Mouse (Mus musculus) CH12.LX (cell line): ENCODE results near the gene BC051019. TPM values are rescaled to one million over a fixed set of nuclear protein-coding genes. Genes with fewer than 3 reads are reported as not detected.

Source experiments
- DNase-seq: peaks from one replicate; pipeline ENCODE4 v3.0.0-alpha.2; 2013; ENCODE audit errors: extremely low read depth
- H3K27ac ChIP-seq: 2 replicates; pipeline ENCODE4 v1.5.1; 2012; ENCODE audit warnings: low read depth, mild to moderate bottlenecking, control low read depth, moderate library complexity; ENCODE audit not compliant: insufficient read depth
- H3K27me3 ChIP-seq: replicated peaks from 2 replicates; pipeline ENCODE3; 2012; ENCODE audit warnings: inconsistent platforms
- H3K36me3 ChIP-seq, 2 experiments: replicated peaks in 1 of 2; 2 replicates each; pipeline versions ENCODE3 to v1.6.1; 2012; ENCODE audit warnings: inconsistent platforms in 1 of 2, low read length in 1 of 2, mild to moderate bottlenecking in 1 of 2, mixed read lengths in 1 of 2, moderate library complexity in 1 of 2; ENCODE audit not compliant: control insufficient read depth in 1 of 2, insufficient read depth in 1 of 2
- H3K4me1 ChIP-seq, 2 experiments: 2 replicates each; pipeline ENCODE4 v1.6.1; 2012; ENCODE audit warnings: inconsistent platforms in 1 of 2, moderate library complexity in 1 of 2; ENCODE audit not compliant: insufficient read depth in 2 of 2, control insufficient read depth in 1 of 2
- H3K4me2 ChIP-seq: 2 replicates; pipeline ENCODE4 v1.6.1; 2012; ENCODE audit warnings: low read depth, mild to moderate bottlenecking, control low read depth; ENCODE audit not compliant: poor library complexity, insufficient read depth, severe bottlenecking
- H3K4me3 ChIP-seq, 3 experiments: fragments of 150-350 bp in 1 of 3; sonication (generic) in 1 of 3; replicated peaks in 1 of 3; 2 replicates each; pipeline versions ENCODE3 to v1.5.1; 2011 to 2012; ENCODE audit warnings: low read depth in 2 of 3, low read length in 2 of 3, mild to moderate bottlenecking in 2 of 3, moderate library complexity in 2 of 3, control low read depth in 1 of 3, improper control_type of control experiment in 1 of 3, inconsistent platforms in 1 of 3, mixed read lengths in 1 of 3; ENCODE audit not compliant: poor library complexity in 1 of 3
- H3K79me2 ChIP-seq: replicated peaks from 2 replicates; pipeline ENCODE4 v1.6.1; 2012; ENCODE audit warnings: mild to moderate bottlenecking, moderate library complexity; ENCODE audit not compliant: control insufficient read depth, poor library complexity, insufficient read depth, severe bottlenecking; ENCODE audit errors: extremely low read depth
- H3K9ac ChIP-seq: 2 replicates; pipeline ENCODE4 v1.6.1; 2012; ENCODE audit warnings: low read depth, mild to moderate bottlenecking, control low read depth, moderate library complexity; ENCODE audit not compliant: insufficient read depth
- H3K9me3 ChIP-seq: replicated peaks from 2 replicates; pipeline ENCODE3; 2012; ENCODE audit warnings: low read length, inconsistent platforms, mixed read lengths
- CHD1 ChIP-seq: IDR thresholded peaks from 2 replicates; pipeline ENCODE4 v1.6.1; 2012; ENCODE audit warnings: low read depth, low read length, improper control_type of control experiment, inconsistent platforms
- CHD2 ChIP-seq: IDR thresholded peaks from 2 replicates; pipeline ENCODE4 v1.6.1; 2011; ENCODE audit warnings: low read length, improper control_type of control experiment
- CTCF ChIP-seq, 2 experiments: IDR thresholded peaks in 1 of 2; conservative IDR thresholded peaks in 1 of 2; 2 replicates each; pipeline ENCODE4 v1.5.1; 2011 to 2012; ENCODE audit warnings: low read depth in 2 of 2, low read length in 2 of 2, improper control_type of control experiment in 1 of 2, inconsistent platforms in 1 of 2, mild to moderate bottlenecking in 1 of 2, moderate library complexity in 1 of 2
- E2F4 ChIP-seq: IDR thresholded peaks from 2 replicates; pipeline ENCODE4 v1.6.1; 2011; ENCODE audit warnings: low read depth, low read length, improper control_type of control experiment; ENCODE audit not compliant: insufficient replicate concordance
- ELF1 ChIP-seq: IDR thresholded peaks from 2 replicates; pipeline ENCODE4 v1.6.1; 2014; ENCODE audit warnings: low read depth, mild to moderate bottlenecking, inconsistent platforms, low read length, improper control_type of control experiment
- EP300 ChIP-seq: IDR thresholded peaks from 2 replicates; pipeline ENCODE4 v1.6.1; 2011; ENCODE audit warnings: low read length, improper control_type of control experiment
- ETS1 ChIP-seq: conservative IDR thresholded peaks from 2 replicates; pipeline ENCODE4 v1.6.1; 2012; ENCODE audit warnings: low read depth, mild to moderate bottlenecking, inconsistent platforms, low read length, improper control_type of control experiment, moderate library complexity
- GABPA ChIP-seq: IDR thresholded peaks from 2 replicates; pipeline ENCODE4 v1.6.1; 2012; ENCODE audit warnings: low read depth, low read length, improper control_type of control experiment, inconsistent platforms; ENCODE audit not compliant: insufficient replicate concordance
- HCFC1 ChIP-seq: IDR thresholded peaks from 2 replicates; pipeline ENCODE4 v1.6.1; 2012; ENCODE audit warnings: low read depth, mild to moderate bottlenecking, inconsistent platforms, low read length, improper control_type of control experiment
- IRF4 ChIP-seq: IDR thresholded peaks from 2 replicates; pipeline ENCODE4 v1.6.1; 2014; ENCODE audit warnings: low read depth, mild to moderate bottlenecking, inconsistent platforms, low read length, improper control_type of control experiment
- JUN ChIP-seq: IDR thresholded peaks from 2 replicates; pipeline ENCODE4 v1.6.1; 2011; ENCODE audit warnings: low read depth, mild to moderate bottlenecking, low read length, improper control_type of control experiment, moderate library complexity; ENCODE audit not compliant: insufficient read depth
- JUND ChIP-seq: conservative IDR thresholded peaks from 2 replicates; pipeline ENCODE4 v1.6.1; 2011; ENCODE audit warnings: low read depth, low read length, improper control_type of control experiment
- MAX ChIP-seq: IDR thresholded peaks from 2 replicates; pipeline ENCODE4 v1.6.1; 2011; ENCODE audit warnings: low read length, improper control_type of control experiment
- MAZ ChIP-seq: IDR thresholded peaks from 2 replicates; pipeline ENCODE4 v1.6.1; 2012; ENCODE audit warnings: low read depth, mild to moderate bottlenecking, inconsistent platforms, low read length, improper control_type of control experiment, moderate library complexity
- MEF2A ChIP-seq: IDR thresholded peaks from 2 replicates; pipeline ENCODE4 v1.6.1; 2014; ENCODE audit warnings: low read depth, mild to moderate bottlenecking, inconsistent platforms, low read length, improper control_type of control experiment, borderline replicate concordance
- MYC ChIP-seq: IDR thresholded peaks from 2 replicates; pipeline ENCODE4 v1.6.1; 2011; ENCODE audit warnings: low read depth, mild to moderate bottlenecking, improper control_type of control experiment, low read length
- PAX5 ChIP-seq: IDR thresholded peaks from 2 replicates; pipeline ENCODE4 v1.6.1; 2012; ENCODE audit warnings: low read length, inconsistent platforms, mixed read lengths
- POLR2A ChIP-seq: IDR thresholded peaks from 2 replicates; pipeline ENCODE4 v1.6.1; 2011; ENCODE audit warnings: low read depth, mild to moderate bottlenecking, improper control_type of control experiment, low read length
- POLR2AphosphoS2 ChIP-seq: IDR thresholded peaks from 2 replicates; pipeline ENCODE4 v1.6.1; 2011; ENCODE audit warnings: low read depth, low read length, improper control_type of control experiment
- RAD21 ChIP-seq: IDR thresholded peaks from 2 replicates; pipeline ENCODE4 v1.6.1; 2011; ENCODE audit warnings: low read depth, mild to moderate bottlenecking, low read length, improper control_type of control experiment, moderate library complexity
- SMC3 ChIP-seq: IDR thresholded peaks from 2 replicates; pipeline ENCODE4 v1.6.1; 2011; ENCODE audit warnings: low read depth, low read length, improper control_type of control experiment
- TBP ChIP-seq: conservative IDR thresholded peaks from 2 replicates; pipeline ENCODE4 v1.6.1; 2011; ENCODE audit warnings: low read depth, low read length, improper control_type of control experiment
- TCF12 ChIP-seq: IDR thresholded peaks from 2 replicates; pipeline ENCODE4 v1.6.1; 2014; ENCODE audit warnings: low read depth, mild to moderate bottlenecking, inconsistent platforms, low read length, improper control_type of control experiment
- UBTF ChIP-seq: IDR thresholded peaks from 2 replicates; pipeline ENCODE4 v1.6.1; 2012; ENCODE audit warnings: low read depth, mild to moderate bottlenecking, inconsistent platforms, low read length, improper control_type of control experiment, moderate library complexity
- USF1 ChIP-seq: IDR thresholded peaks from 2 replicates; pipeline ENCODE4 v1.6.1; 2014; ENCODE audit warnings: low read depth, mild to moderate bottlenecking, inconsistent platforms, low read length, improper control_type of control experiment
- USF2 ChIP-seq: conservative IDR thresholded peaks from 2 replicates; pipeline ENCODE4 v1.6.1; 2011; ENCODE audit warnings: low read depth, low read length, improper control_type of control experiment
- ZC3H11A ChIP-seq: IDR thresholded peaks from 2 replicates; pipeline ENCODE4 v1.6.1; 2012; ENCODE audit warnings: low read depth, mild to moderate bottlenecking, inconsistent platforms, low read length, improper control_type of control experiment
- ZKSCAN1 ChIP-seq: IDR thresholded peaks from 2 replicates; pipeline ENCODE4 v1.6.1; 2012; ENCODE audit warnings: low read depth, inconsistent platforms, low read length, improper control_type of control experiment, borderline replicate concordance
- ZMIZ1 ChIP-seq: IDR thresholded peaks from 2 replicates; pipeline ENCODE4 v1.6.1; 2012; ENCODE audit warnings: low read depth, mild to moderate bottlenecking, inconsistent platforms, low read length, improper control_type of control experiment
- dilution Hi-C: fragments of 300-500 bp; cut with MboI; formaldehyde crosslinking; loops from 2 replicates; pipeline ENCODE4 v1.14.3; 2020; ENCODE audit warnings: low sequenced_read_pairs; ENCODE audit not compliant: extremely low pct_unique_long_range_greater_than_20kb, extremely low pct_ligation_motif_present
- in situ Hi-C: fragments of 300-500 bp; cut with MboI; formaldehyde crosslinking; loops from 3 replicates; pipeline ENCODE4 v1.14.3; 2019; ENCODE audit warnings: low sequenced_read_pairs, low pct_ligation_motif_present, low pct_unique_long_range_greater_than_20kb, mixed read lengths
- polyA plus RNA-seq: library from polyadenylated mRNA; unstranded; fragments of >175 nt; gene quantifications from 2 replicates; pipeline ENCODE4 v1.2.1, GENCODE M21; 2012; ENCODE audit warnings: low read depth; ENCODE audit not compliant: insufficient read length
- total RNA-seq, 2 experiments: library from RNA; depleted of rRNA; stranded (reverse); fragments of 300-350 nt in 1 of 2; fragments of >200 nt in 1 of 2; gene quantifications; 2 replicates each; pipeline ENCODE4 v1.2.3; 2012 to 2014

The BC051019 gene
- total and polyA plus RNA-seq, 3 experiments, result 0.17 to 0.33 TPM; not detected in 1

GRCm38 (mm10) chr7:109708961-109709382 lies 14.7 kb downstream of the BC051019 start:
- peaks cover 2 to 49% of the 10 kb centered on the region in 2 experiments; a peak in 3 of 4 replicates for H3K4me1 ChIP-seq
- dilution Hi-C loops, result no loop called here
- no peak overlapping the region for H3K27ac ChIP-seq
- no peak overlapping the region for H3K9ac ChIP-seq
- in situ Hi-C loops, result loop anchor here (10.0 kb wide), 1 partner anchor 184 kb away; no protein-coding TSS in a partner anchor
- no peak overlapping the region for H3K4me3 ChIP-seq
- no peaks in the 10 kb centered on the region for H3K27me3 ChIP-seq
- H3K4me2 ChIP-seq, result no peak overlapping the region
- no peak for TF ChIP-seq JUND
- no peak for TF ChIP-seq GABPA
- TF ChIP-seq UBTF, result no peak
- TF ChIP-seq JUN, result no peak
- TF ChIP-seq CHD1, result no peak
- TF ChIP-seq TBP, result no peak
- TF ChIP-seq RAD21, result no peak
- no peak for TF ChIP-seq TCF12
- no peak for TF ChIP-seq POLR2AphosphoS2
- TF ChIP-seq IRF4, result no peak
- TF ChIP-seq ZMIZ1, result no peak
- no peak for TF ChIP-seq POLR2A
- TF ChIP-seq ELF1, result no peak
- TF ChIP-seq MEF2A, result no peak
- no peak for TF ChIP-seq USF1
- no peak for TF ChIP-seq E2F4
- no peak for TF ChIP-seq SMC3
- TF ChIP-seq MAX, result no peak
- TF ChIP-seq MYC, result no peak
- TF ChIP-seq ETS1, result no peak
- DNase-seq, result no peak
- peaks cover 40 to 65% of the 10 kb centered on the region in 2 experiments for H3K36me3 ChIP-seq
- no peaks in the 10 kb centered on the region; the same call in 1 of the 2 replicates for H3K79me2 ChIP-seq
- H3K9me3 ChIP-seq, result no peaks in the 10 kb centered on the region

GRCm38 (mm10) chr7:109707023-109707785 lies 16.4 kb downstream of the BC051019 start:
- no peak for TF ChIP-seq ELF1
- peak; percentile 43 for TF ChIP-seq ETS1
- TF ChIP-seq JUND, result 0 out of 2 replicates have a peak, but pooled peaks have one; percentile 43
- TF ChIP-seq GABPA, result no peak
- TF ChIP-seq MYC, result 0 out of 2 replicates have a peak, but pooled peaks have one; percentile 18
- no peak for TF ChIP-seq PAX5
- peak; percentile 91 for TF ChIP-seq RAD21
- TF ChIP-seq IRF4, result peak; percentile 67
- no peak for TF ChIP-seq ZKSCAN1
- TF ChIP-seq E2F4, result 0 out of 2 replicates have a peak, but pooled peaks have one; percentile 29
- peak; percentile 34; the same call in 1 of the 2 replicates for TF ChIP-seq EP300
- peak; percentile 40 to 91 for TF ChIP-seq CTCF (conservative IDR thresholded peaks at IDR 0.05 in 1 of 2, IDR thresholded peaks at IDR 0.05 in 1 of 2; ENCODE audit: low read depth in 2 of 2, low read length in 2 of 2)
- peak; percentile 16; the same call in 1 of the 2 replicates for TF ChIP-seq ZC3H11A
- TF ChIP-seq USF2, result no peak
- no peak for TF ChIP-seq HCFC1
- TF ChIP-seq SMC3, result peak; percentile 77
- TF ChIP-seq MAZ, result no peak
- TF ChIP-seq CHD2, result no peak
- TF ChIP-seq, all 38 proteins: peak for 10
- Histone ChIP-seq H3K9me3 (no peaks in the 10 kb centered on the region), H3K36me3 (peaks cover 32 to 51% of the 10 kb centered on the region in 2 experiments), H3K4me1 (peaks cover 5 to 44% of the 10 kb centered on the region in 2 experiments; a peak in 3 of 4 replicates), H3K4me2 (no peak overlapping the region), H3K9ac (no peak overlapping the region), H3K27me3 (no peaks in the 10 kb centered on the region), H3K27ac (peak overlapping the region; percentile 52; the same call in 1 of the 2 replicates), H3K79me2 (no peaks in the 10 kb centered on the region; the same call in 1 of the 2 replicates), H3K4me3 (no peak overlapping the region)
- dilution Hi-C loops (no loop called here), in situ Hi-C loops (loop anchor here (10.0 kb wide), 1 partner anchor 182 kb away; no protein-coding TSS in a partner anchor)
- DNase-seq, result peak; percentile 81
